Mouse (Mus musculus) liver, embryonic 14.5 days (tissue): ENCODE measurements around the gene Nes.

ENCODE experiments used
- CTCF ChIP-seq: IDR thresholded peaks from 2 replicates; pipeline ENCODE4 v1.5.1; 2016; ENCODE audit warnings: antibody characterized with exemption, low read depth, control low read depth
- EP300 ChIP-seq: IDR thresholded peaks from 2 replicates; pipeline ENCODE4 v1.6.1; 2016; ENCODE audit warnings: antibody characterized with exemption, low read depth

DNA sequence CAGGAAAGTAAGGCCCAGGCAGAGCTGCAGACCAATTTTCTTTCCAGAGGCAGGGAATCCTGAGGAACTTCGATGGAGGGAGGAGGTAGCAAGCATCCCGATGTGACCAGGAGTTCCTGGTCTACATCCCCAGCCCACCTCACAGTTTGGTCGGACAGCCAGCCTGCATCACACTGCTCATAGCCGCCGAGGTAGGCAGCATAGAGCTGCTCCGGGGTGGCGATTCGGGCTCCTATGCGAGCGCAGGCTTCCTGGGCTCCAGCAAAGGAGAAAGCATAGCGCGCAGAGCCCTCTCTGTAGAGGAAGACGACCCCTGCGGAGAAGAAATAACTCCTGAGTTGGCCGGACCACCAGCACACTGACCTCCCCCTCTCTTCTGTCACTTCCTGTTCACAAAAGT is 25.5 kb downstream of the Nes start:
- TF ChIP-seq EP300 (no peak), CTCF (no peak)
